Mouse (Mus musculus) left cerebral cortex, adult 9 months (tissue): ENCODE measurements around the gene Apob.
A peak's percentile ranks its signal among the peaks of the same experiment; 100 is the strongest.
"Not testable (repeated sequence)": the region's sequence is repeated elsewhere in the genome, so short reads cannot be mapped to it uniquely, and the experiment has no call there.

Experiments
- DNase-seq, 2 experiments: peaks; one replicate each; pipeline ENCODE4 v3.0.0; 2022; ENCODE audit warnings: low spot score in 2 of 2

Gene Apob

GRCm38 (mm10) chr12:7977466-7978189 lies at the start of gene Apob:
Apob (plus strand) TSS chr12:7977648.
- no peak for DNase-seq

- no peak for DNase-seq
Measured at GRCm38 (mm10) chr12:7932405-7932920, 45.0 kb upstream of the Apob start.

GRCm38 (mm10) chr12:7950098-7950745 lies 27.2 kb upstream of the Apob start:
- no peak for DNase-seq

- DNase-seq: no peak
Measured at GRCm38 (mm10) chr12:7958851-7959250, 18.6 kb upstream of the Apob start.

- no peak for DNase-seq
Measured at GRCm38 (mm10) chr12:7959310-7959918, 18.0 kb upstream of the Apob start.

GRCm38 (mm10) chr12:7962314-7962927 lies 15.0 kb upstream of the Apob start:
- no peak for DNase-seq

- no peak for DNase-seq
Measured at GRCm38 (mm10) chr12:7967221-7967620, 10.2 kb upstream of the Apob start.

- DNase-seq: no peak
Measured at GRCm38 (mm10) chr12:7970301-7970700, 7.1 kb upstream of the Apob start.

GRCm38 (mm10) chr12:7970817-7971216 lies 6.6 kb upstream of the Apob start:
- DNase-seq: no peak

- DNase-seq: no peak
Measured at GRCm38 (mm10) chr12:7971736-7972135, 5.7 kb upstream of the Apob start.

GRCm38 (mm10) chr12:7973773-7974322 lies 3.6 kb upstream of the Apob start:
- DNase-seq: no peak

GRCm38 (mm10) chr12:7978190-7978884 lies 889 bp downstream of the Apob start:
- peak; percentile 5 to 77 for DNase-seq

GRCm38 (mm10) chr12:7984411-7984810 lies 7.0 kb downstream of the Apob start:
- DNase-seq: no peak

GRCm38 (mm10) chr12:7990804-7991203 lies 13.4 kb downstream of the Apob start:
- peak in 1 of 2 experiments; percentile 14 for DNase-seq

GRCm38 (mm10) chr12:7991570-7991969 lies 14.1 kb downstream of the Apob start:
- no peak for DNase-seq

GRCm38 (mm10) chr12:8020931-8021330 lies 43.5 kb downstream of the Apob start:
- DNase-seq: no peak

GRCm38 (mm10) chr12:8029520-8029919 lies 52.1 kb downstream of the Apob start:
- no peak for DNase-seq

GRCm38 (mm10) chr12:8030057-8030456 lies 52.6 kb downstream of the Apob start:
- DNase-seq: no peak

- not testable (repeated sequence) for DNase-seq
Measured at GRCm38 (mm10) chr12:8031169-8031568, 53.7 kb downstream of the Apob start.

- no peak for DNase-seq
Measured at GRCm38 (mm10) chr12:8031595-8032358, 54.3 kb downstream of the Apob start.

GRCm38 (mm10) chr12:8032359-8032755 lies 54.9 kb downstream of the Apob start:
- DNase-seq: no peak
